Mouse (Mus musculus) macrophage (primary cell): ENCODE data around the gene Map1s. TPM values are rescaled to one million over a fixed set of nuclear protein-coding genes. Genes with fewer than 3 reads are reported as not detected.

Source experiments
- H3K27ac ChIP-seq: fragments of 350-480 bp; formaldehyde crosslinking; 2 replicates; pipeline ENCODE4 v1.9.0; 2021
- H3K36me3 ChIP-seq: fragments of 350-480 bp; formaldehyde crosslinking; 2 replicates; pipeline ENCODE4 v1.9.0; 2021; ENCODE audit errors: inconsistent target
- H3K4me3 ChIP-seq: fragments of 350-480 bp; formaldehyde crosslinking; 2 replicates; pipeline ENCODE4 v1.9.0; 2021; ENCODE audit errors: inconsistent target
- H3K79me2 ChIP-seq: fragments of 350-480 bp; formaldehyde crosslinking; 2 replicates; pipeline ENCODE4 v1.9.0; 2021; ENCODE audit errors: inconsistent target
- WGBS: methylation state at CpG from one replicate; pipeline ENCODE4 v1.1.7; 2026; ENCODE audit warnings: inconsistent platforms; ENCODE audit not compliant: missing documents; 5-methylcytosine and 5-hydroxymethylcytosine counted together
- polyA plus RNA-seq: library from polyadenylated mRNA; stranded (reverse); fragments of 250-400 nt; gene quantifications from 3 replicates; pipeline ENCODE4 v1.2.4, GENCODE M21; 2018; ENCODE audit warnings: inconsistent platforms
- total RNA-seq, 78 experiments: library from RNA; depleted of rRNA; stranded (reverse); fragments of 250-400 nt; gene quantifications; 1 replicate in 9 of 78; 2 replicates in 24 of 78; 3 replicates in 43 of 78; 4 replicates in 2 of 78; pipeline ENCODE4 v1.2.4; 2018; ENCODE audit warnings: inconsistent platforms in 56 of 78

The Map1s gene
- total RNA-seq (2018; cell fraction: chromatin; rRNA removed): 100 to 1,000 TPM in 16 of 26 experiments, 10 to 100 TPM in 10; 41.7 to 187 (median 122) TPM
- total RNA-seq (2018; cell fraction: cytosol; rRNA removed): 10 to 100 TPM; 20.9 to 48.8 (median 31.8) TPM
- 100 to 1,000 TPM in 5 of 26 experiments, 10 to 100 TPM in 21; 43.2 to 119 (median 83.0) TPM for total RNA-seq (2018; cell fraction: nucleus; rRNA removed)
- polyA plus RNA-seq: 20.1 to 42.7 TPM (median 38.1 TPM) in 3 replicates

DNA sequence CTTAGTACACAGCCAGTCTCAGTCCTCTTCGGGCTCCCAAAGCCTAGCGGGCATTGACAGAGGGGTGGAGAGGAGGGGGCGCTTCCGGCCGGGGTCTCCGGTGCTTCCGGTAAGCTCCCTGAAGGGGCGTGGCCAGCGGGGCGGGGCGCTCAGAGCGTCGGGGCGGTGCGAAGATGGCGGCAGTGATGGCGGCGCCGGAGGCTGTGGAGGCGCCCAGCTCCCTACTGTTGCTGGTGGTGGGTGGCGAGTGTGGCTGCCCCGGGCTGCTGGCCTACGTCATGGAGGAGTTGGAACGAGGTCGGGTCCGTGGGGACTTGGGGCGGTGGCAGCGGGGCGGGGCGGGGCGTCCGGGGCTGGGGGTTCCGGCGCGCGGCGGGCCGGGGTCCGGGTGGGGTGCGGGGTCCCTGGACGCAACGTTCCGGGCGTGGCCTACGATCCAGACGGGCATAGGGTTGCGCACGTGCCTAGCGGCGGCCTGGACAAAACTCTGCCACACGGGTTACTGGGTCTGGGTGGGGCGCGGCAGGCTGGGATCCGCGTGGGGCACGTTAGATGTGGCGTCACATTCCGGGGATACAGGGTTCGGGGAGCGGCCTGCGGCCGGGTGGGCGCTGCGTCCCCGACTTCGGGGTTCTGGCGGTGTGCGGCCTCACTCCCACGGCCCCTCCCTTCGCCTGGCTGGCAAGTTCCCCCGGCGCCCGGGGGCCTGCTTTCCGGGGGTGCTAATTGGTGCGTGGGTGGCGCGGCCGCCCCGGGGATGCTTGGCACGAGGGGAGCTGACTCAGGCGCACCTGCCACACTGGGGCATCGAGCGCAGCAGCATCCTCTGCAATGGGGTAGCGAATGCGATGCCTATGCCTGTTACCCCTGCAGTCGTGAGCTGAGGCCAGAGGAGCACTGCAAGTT lies at the start of gene Map1s:
Gene Map1s, plus strand, starts transcription at position 102 of the 906 bp plus-strand sequence.
- Histone ChIP-seq H3K79me2 (peaks cover 51% of the 10 kb centered on the region), H3K36me3 (no peaks in the 10 kb centered on the region), H3K4me3 (peak within 1 kb of the TSS; percentile 46), H3K27ac (peak within 1 kb of the TSS; percentile 94)
- under 1% methylated on average over 81 of the region's 86 CpGs for WGBS

- H3K27ac ChIP-seq: no peak overlapping the region
- 94% methylated on average over 5 of the region's 5 CpGs for WGBS
- H3K79me2 ChIP-seq: no peaks in the 10 kb centered on the region
- no peak overlapping the region for H3K4me3 ChIP-seq
- no peaks in the 10 kb centered on the region for H3K36me3 ChIP-seq
These were observed 49.7 kb upstream of the Map1s start for GRCm38 (mm10) chr8:70856028-70856427.

- no peak overlapping the region for H3K27ac ChIP-seq
- H3K79me2 ChIP-seq: no peaks in the 10 kb centered on the region
- WGBS: 31% methylated on average over 23 of the region's 33 CpGs
- no peaks in the 10 kb centered on the region for H3K36me3 ChIP-seq
- H3K4me3 ChIP-seq: no peak overlapping the region
These were observed 49.1 kb upstream of the Map1s start for GRCm38 (mm10) chr8:70856541-70857197.

GRCm38 (mm10) chr8:70857516-70857915 lies 48.2 kb upstream of the Map1s start:
- Histone ChIP-seq H3K79me2 (no peaks in the 10 kb centered on the region), H3K27ac (no peak overlapping the region), H3K36me3 (no peaks in the 10 kb centered on the region), H3K4me3 (no peak overlapping the region)
- 68% methylated on average over 4 of the region's 4 CpGs for WGBS

- H3K27ac ChIP-seq: no peak within 1 kb of the TSS
- H3K4me3 ChIP-seq: no peak within 1 kb of the TSS
- no peaks in the 10 kb centered on the region for H3K36me3 ChIP-seq
- H3K79me2 ChIP-seq: no peaks in the 10 kb centered on the region
- WGBS: 3% methylated on average over 55 of the region's 55 CpGs
These were observed 42.7 kb upstream of the Map1s start, which contains the start of gene Kcnn1 for GRCm38 (mm10) chr8:70862824-70863641. TSS of gene Kcnn1 (minus strand) at chr8:70863258.

DNA sequence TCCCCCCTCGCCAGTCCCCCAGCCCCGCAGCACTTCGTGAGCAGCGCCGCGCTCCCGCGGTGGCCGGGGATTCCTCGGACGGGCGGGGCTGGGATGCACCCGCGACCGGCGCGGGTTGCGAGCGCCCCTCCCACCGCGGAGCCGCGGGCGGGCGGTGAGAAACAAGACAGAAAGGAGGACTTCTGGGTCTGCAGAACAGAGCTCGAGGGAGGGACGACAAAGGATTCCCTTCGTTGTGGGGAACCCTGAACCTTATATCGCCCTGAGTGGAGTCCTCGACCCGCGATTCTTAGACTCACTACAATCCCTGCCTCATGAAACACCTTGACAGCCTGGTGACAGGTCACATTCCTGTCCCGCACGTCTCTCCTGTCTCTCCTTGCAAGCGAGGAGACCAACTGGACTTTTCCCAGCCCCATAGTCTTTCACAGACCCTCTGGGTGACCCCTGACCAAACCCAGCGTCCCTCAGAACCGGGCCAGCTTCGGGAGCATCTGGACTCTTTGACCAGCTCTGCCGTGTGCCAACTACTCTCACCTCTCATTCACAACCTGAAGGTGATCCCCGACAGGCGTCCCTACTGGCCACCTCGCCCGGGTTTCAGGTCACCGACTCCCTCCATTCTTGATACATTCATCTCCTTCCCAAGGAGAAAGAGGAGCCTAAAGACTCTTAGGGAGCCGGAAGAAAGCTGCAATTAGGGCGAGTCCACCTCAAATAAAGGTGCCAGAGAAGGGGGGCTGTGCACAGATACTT lies 41.6 kb upstream of the Map1s start:
- Histone ChIP-seq H3K4me3 (no peak overlapping the region), H3K36me3 (no peaks in the 10 kb centered on the region), H3K79me2 (no peaks in the 10 kb centered on the region), H3K27ac (no peak overlapping the region)
- 3% methylated on average over 46 of the region's 46 CpGs for WGBS

GRCm38 (mm10) chr8:70864712-70865221 lies 41.0 kb upstream of the Map1s start:
- 2% methylated on average over 24 of the region's 24 CpGs for WGBS
- Histone ChIP-seq H3K36me3 (no peaks in the 10 kb centered on the region), H3K27ac (no peak overlapping the region), H3K4me3 (peak overlapping the region; percentile 29), H3K79me2 (no peaks in the 10 kb centered on the region)

DNA sequence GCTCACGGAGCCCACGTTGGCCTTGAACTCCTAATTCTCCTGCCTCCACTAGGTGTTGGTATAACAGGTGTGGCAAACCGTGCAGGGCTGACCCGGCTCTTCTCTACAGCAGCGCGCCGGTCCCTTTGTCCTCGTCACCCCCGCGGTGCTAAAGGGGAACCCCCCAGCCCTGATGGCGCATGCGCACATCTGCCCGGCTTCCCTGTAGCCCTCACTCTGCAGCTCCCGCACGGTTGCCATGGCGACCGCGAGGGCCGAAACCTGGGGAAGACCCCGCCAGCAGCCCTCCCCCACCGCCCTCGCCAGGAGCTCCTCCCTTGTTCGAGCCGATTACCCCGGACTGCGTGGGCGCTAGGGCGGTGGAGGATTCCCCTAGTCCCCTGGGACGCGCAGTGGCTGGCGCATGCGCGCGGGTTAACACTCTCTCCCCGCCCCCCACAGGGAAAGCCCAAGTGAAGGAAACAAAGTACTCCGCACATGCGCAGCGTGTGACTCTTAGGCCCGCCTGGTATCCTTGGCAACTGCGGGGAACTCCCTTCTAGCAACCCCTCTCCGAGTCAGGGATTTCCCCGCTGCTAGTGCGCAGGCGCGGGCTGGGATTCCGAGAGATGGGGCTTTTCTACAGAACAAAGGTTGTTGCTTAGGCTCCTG lies 40.3 kb upstream of the Map1s start:
- under 1% methylated on average over 44 of the region's 46 CpGs for WGBS
- Histone ChIP-seq H3K27ac (no peak overlapping the region), H3K79me2 (no peaks in the 10 kb centered on the region)

DNA sequence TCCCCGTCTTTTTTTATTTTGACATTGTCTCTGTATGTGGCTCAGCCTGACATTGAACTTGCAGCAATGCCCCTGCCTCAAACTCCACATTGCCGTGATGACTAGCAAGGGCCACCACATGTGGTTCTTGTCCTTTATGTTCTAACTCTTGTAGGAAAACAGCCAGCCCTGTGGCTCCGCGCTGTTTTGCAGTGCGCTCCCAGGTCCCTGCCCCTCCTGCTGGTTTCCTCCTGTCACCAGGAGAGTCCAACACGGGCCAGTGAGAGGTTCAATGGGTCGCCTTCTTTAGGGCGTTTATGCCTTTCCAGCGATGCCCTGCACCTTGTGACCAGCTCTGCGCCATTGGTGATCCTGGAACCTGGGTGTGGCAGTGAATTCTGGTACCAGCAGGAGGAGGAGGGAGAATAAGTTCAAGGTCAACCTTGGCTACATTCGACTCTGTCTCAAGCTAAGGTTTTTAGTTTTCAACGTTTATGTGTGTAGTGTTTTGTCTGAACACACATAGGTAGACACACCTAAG lies 39.7 kb upstream of the Map1s start:
- no peaks in the 10 kb centered on the region for H3K36me3 ChIP-seq
- WGBS: 22% methylated on average over 12 of the region's 12 CpGs
- no peak overlapping the region for H3K27ac ChIP-seq
- peak overlapping the region; percentile 29; the same call in 1 of the 2 replicates for H3K4me3 ChIP-seq
- H3K79me2 ChIP-seq: no peaks in the 10 kb centered on the region

More for the DNA sequence above, 40.3 kb upstream of the Map1s start:
- no peaks in the 10 kb centered on the region for H3K36me3 ChIP-seq
- H3K4me3 ChIP-seq: peak overlapping the region; percentile 29

DNA sequence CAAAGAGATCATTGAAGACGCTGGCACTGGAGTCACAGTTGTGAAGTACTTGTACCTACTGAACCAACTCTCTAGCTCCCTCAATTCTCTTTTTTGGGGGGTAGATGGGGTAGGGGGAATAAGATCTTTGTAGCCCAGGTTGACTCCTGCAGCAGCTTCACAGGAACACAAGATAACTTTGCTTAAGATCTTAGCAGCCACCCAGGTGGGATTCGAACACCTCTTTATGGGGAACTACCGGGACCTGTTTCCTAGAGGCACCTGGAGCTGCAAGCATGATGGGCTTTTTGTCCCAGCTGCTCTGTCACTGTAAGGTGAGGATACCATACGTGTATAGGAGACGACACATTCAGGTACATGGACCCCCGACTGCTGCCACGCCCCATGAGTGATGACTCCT lies 39.2 kb upstream of the Map1s start:
- H3K4me3 ChIP-seq: no peak overlapping the region
- H3K36me3 ChIP-seq: no peaks in the 10 kb centered on the region
- peaks cover 3% of the 10 kb centered on the region; the same call in 1 of the 2 replicates for H3K79me2 ChIP-seq
- no peak overlapping the region for H3K27ac ChIP-seq
- 92% methylated on average over 7 of the region's 7 CpGs for WGBS

DNA sequence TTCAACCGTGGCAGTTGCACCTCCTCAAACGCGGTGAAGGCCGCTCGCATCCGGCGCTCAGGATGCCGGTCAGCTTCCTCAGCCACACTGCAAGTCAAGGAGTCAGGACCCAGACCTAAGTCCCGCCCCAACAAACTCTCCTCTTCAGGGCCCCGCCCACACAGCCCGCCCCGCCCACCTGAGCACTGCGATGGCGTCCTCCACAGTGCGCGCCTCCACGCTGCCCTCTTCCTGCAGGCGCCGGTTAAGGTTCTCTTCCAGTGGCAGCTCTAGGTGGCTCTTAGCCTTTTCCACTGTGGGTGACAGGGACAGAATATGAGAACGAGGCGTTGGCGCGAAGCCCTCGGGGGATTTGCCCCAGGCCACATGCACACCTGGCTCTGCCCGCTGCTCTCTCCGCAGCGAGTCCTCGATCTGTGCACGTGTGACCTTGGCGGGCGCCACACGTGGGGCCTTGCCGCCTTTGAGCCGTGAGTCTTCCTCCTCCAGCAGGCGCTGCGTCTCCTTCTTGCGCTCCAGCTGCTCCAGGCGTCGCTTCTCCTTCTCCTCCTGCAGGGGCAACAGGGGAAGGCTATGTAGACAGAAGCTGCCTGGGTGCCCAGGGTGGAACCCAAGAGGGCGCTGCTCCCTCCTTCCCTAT lies 37.1 kb upstream of the Map1s start:
- no peak overlapping the region for H3K4me3 ChIP-seq
- 23% methylated on average over 40 of the region's 40 CpGs for WGBS
- peaks cover 14% of the 10 kb centered on the region; the same call in 1 of the 2 replicates for H3K79me2 ChIP-seq
- no peak overlapping the region for H3K27ac ChIP-seq
- H3K36me3 ChIP-seq: no peaks in the 10 kb centered on the region

- 50% methylated on average over 5 of the region's 5 CpGs for WGBS
- Histone ChIP-seq H3K4me3 (no peak overlapping the region), H3K27ac (no peak overlapping the region), H3K79me2 (peaks cover 14% of the 10 kb centered on the region; the same call in 1 of the 2 replicates), H3K36me3 (no peaks in the 10 kb centered on the region)
These were observed 36.5 kb upstream of the Map1s start for GRCm38 (mm10) chr8:70869199-70869571.
